Mouse (Mus musculus) lung, postnatal 14 days (tissue): ENCODE results near the gene Golm1.
"Not testable (repeated sequence)": the region's sequence is repeated elsewhere in the genome, so short reads cannot be mapped to it uniquely, and the experiment has no call there.

Experiments used
- DNase-seq: peaks from one replicate; pipeline ENCODE4 v3.0.0; 2021

The Golm1 gene

GRCm38 (mm10) chr13:59675151-59676011, at the start of gene Golm1:
Gene Golm1 (minus strand): TSS chr13:59675811.
- DNase-seq, result peak; percentile 71

DNA sequence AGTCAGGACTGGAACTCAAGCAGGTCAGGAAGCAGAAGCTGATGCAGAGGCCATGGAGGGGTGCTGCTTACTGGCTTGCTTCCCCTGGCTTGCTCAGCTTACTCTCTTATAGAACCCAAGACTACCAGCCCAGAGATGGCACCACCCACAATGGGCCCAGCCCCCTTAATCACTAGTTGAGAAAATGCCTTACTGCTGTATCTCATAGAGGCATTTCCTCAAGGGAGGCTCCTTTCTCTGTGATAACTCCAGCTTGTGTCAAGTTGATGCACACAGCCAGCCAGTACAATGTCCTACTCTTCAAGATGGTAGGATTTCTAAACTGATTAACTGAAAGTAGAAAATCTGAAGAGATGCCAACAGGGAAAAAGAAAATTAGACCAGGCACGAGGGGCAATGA, 46.5 kb upstream of the Golm1 start:
- DNase-seq, result not testable (repeated sequence)

- no peak for DNase-seq
Observed at GRCm38 (mm10) chr13:59719475-59719874, 43.9 kb upstream of the Golm1 start.

DNA sequence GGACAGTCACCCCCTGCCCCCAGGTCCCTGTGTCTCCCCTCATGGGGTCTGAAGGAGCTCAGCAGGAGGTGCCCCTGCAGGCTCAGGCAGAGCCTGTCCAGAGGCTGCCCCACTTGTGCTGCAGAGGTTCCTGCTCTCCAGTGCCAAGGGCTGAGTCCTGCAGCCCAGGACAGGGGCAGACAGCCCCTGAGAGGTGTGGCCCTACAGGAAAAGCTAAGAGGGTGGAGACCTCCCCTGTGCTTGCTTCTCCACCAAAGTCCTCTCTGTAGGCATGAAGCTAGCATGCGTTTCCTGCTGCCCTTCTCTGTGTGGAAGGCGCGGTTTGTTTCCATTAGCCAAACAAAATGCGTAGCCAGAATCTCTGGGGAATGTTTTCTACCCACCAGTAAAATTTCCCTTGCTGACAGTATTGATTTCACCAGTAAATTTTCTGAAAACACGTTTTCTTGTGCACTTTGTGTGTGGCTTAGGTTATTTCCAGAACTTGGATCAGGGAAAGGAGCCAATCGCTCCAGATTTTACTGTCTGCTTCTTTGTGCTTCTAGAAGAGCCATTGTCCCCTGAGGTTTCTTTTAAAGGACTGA, 43.3 kb upstream of the Golm1 start:
- peak; percentile 22 for DNase-seq

- no peak for DNase-seq
Observed at GRCm38 (mm10) chr13:59713710-59714109, 38.1 kb upstream of the Golm1 start.

GRCm38 (mm10) chr13:59711984-59712383, 36.4 kb upstream of the Golm1 start, which contains the start of gene Spata31d1b:
Gene Spata31d1b (plus strand): TSS chr13:59712284.
- DNase-seq, result not testable (repeated sequence)

DNA sequence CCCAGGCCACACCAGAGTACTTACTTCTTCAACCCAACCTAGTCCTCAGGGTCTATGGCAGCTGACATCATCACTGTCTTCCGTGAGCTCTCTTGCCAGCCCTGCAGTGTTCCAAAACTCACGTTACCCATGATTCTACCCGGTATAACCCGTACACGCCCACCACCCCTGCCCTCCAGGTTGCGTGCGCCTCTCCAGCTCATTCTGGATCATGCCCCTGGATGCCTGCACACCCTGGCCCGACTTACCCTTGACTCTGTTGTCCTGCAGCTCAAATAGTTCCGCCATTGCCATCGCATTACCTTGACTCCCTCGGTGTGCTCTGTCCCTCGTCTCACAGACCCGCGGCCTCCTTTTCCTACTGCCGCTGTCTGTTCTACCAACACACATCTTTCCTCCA, 34.6 kb upstream of the Golm1 start, which contains the start of gene Spata31d1a:
Gene Spata31d1a, minus strand, starts transcription at position 101 of the 400 bp plus-strand sequence.
- DNase-seq, result no peak

GRCm38 (mm10) chr13:59704562-59704961, 29.0 kb upstream of the Golm1 start:
- peak; percentile 39 for DNase-seq

DNA sequence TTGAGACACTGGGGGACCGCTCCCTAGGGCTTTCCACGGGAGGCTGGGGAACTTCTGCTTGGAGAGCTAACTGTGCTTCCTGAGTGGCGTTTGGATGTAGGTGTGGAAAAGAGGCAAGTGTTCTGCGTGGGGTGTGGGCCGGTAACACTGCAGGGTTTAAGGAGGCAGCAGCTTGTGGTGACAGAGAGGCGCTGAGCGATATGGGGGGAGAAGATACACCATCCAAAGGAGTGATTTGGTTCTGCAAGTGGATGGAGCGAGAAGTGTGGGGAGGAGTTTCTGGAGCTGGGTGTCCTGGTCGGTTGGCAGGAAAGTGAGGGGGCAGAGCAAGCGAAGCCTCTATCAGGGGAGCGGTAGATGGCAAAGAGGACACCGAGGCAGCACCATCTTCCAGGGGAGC, 27.9 kb upstream of the Golm1 start:
- no peak for DNase-seq

DNA sequence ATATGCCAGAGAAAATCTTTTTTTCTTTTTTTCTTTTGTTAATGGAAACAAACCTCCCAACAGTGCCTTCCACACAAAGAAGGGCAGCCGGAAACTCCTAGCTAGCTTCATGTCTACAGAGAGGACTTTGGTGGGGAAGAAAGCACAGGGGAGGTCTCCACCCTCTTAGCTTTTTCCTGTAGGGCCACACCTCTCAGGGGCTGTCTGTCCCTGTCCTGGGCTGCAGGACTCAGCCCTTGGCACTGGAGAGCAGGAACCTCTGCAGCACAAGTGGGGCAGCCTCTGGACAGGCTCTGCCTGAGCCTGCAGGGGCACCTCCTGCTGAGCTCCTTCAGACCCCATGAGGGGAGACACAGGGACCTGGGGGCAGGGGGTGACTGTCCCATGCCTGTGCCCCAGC, 24.5 kb upstream of the Golm1 start:
- DNase-seq, result not testable (repeated sequence)

DNA sequence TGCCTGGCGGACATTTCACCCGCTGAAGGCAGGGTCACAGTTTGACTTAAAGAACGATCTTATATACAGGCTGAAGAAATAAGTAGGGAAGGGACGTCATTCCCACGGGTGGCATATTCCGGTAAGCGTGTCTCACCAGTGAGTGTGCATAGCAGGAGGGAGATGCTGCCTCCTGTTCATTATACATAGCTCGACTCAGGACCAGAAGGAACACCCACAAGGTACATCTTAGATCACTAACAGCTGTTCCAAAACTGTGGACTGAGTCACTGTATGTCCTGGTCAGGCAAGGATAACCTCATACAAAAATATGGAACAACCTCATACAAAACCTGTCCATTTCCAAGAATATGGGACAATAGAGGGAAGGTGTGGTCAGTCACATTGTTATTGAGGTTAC, 23.5 kb upstream of the Golm1 start:
- no peak for DNase-seq

DNA sequence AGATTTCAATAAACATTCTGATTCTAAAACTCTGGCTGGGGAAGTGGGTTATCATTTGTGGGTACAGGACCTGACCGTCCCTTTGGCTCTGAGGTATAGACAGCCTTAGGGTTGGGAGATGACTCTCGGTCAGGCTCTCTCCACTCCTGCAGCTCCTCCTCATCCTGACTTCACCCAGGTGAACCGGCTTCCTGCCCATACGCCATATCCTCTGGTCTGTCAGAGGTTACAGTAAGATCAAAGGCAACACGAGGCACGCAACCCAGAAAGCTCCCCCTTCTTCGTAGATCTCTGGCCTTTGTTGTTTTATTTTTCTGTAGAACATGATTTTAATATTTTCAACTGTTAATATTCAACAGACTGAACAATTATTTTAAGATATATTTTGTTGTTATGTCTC, 20.2 kb upstream of the Golm1 start:
- DNase-seq, result no peak

- no peak for DNase-seq
Observed at GRCm38 (mm10) chr13:59694008-59694407, 18.4 kb upstream of the Golm1 start, which contains the start of gene 4921517D22Rik. Gene 4921517D22Rik (minus strand): TSS chr13:59694108.

GRCm38 (mm10) chr13:59691478-59691877, 15.9 kb upstream of the Golm1 start:
- DNase-seq, result no peak

GRCm38 (mm10) chr13:59690576-59690975, 15.0 kb upstream of the Golm1 start:
- DNase-seq, result no peak

- DNase-seq, result no peak
Observed at GRCm38 (mm10) chr13:59689843-59690242, 14.2 kb upstream of the Golm1 start.

DNA sequence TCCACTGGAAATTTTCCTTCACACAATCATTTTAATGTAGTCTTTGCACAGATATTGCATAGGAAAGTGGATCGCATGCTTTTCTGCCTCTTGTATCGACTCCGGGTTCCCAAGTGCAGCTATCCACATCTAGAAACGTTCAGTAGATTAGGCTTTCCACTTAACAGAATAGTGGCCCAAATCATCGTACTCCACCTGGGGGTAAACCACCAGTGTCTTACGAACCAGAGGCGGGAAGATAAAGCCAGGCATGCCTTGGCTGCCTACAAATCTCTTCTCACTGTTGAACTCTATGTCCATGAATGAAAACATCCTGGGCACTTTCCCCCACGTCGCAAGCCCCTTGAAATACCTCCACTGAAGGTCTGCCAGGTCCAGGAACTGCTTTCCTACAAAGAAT, 13.7 kb upstream of the Golm1 start:
- no peak for DNase-seq

DNA sequence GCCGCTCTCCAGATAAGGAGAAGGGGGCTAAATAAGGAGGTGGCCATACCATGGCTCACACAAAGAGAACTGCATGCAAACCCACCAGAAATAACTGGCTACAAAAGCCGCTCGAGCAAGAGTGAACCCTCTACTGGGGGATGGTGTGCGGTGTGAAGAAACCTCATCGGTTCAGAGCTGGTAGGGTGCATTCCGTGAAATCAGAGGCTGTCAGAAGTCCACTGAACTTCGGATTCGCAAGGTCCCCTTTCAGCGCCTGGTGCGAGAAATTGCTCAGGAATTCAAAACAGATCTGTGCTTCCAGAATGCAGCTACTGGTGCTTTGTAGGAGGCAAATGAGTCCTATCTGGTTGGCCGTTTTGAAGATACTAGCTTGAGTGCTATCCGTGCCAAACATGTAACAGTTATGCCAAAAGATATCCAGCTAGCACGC, 12.7 kb upstream of the Golm1 start:
- peak; percentile 28 for DNase-seq

GRCm38 (mm10) chr13:59685236-59685635, 9.6 kb upstream of the Golm1 start:
- no peak for DNase-seq

- no peak for DNase-seq
Observed at GRCm38 (mm10) chr13:59682629-59683028, 7.0 kb upstream of the Golm1 start.

GRCm38 (mm10) chr13:59679908-59680307, 4.3 kb upstream of the Golm1 start:
- no peak for DNase-seq

GRCm38 (mm10) chr13:59679306-59679705, 3.7 kb upstream of the Golm1 start:
- no peak for DNase-seq

GRCm38 (mm10) chr13:59676316-59677229, 962 bp upstream of the Golm1 start:
- DNase-seq, result no peak
